Mouse (Mus musculus) heart, embryonic 12.5 days (tissue): ENCODE results near the gene Notch1. TPM values are rescaled to one million over a fixed set of nuclear protein-coding genes. Genes with fewer than 3 reads are reported as not detected.
A peak's percentile ranks its signal among the peaks of the same experiment; 100 is the strongest.

Experiments used
- ATAC-seq: fragments of 200-750 bp; cut with Nextera tagmentation; 2 replicates; pipeline ENCODE4 v1.8.0; 2017; ENCODE audit warnings: moderate TSS enrichment, moderate library complexity; ENCODE audit not compliant: insufficient number of reproducible peaks, low FRiP score
- H3K27ac ChIP-seq: fragments of 300-500 bp; sonication (generic); 2 replicates; pipeline ENCODE4 v1.5.1; 2016; ENCODE audit warnings: mild to moderate bottlenecking, moderate library complexity; ENCODE audit not compliant: poor library complexity, severe bottlenecking
- H3K27me3 ChIP-seq: fragments of 300-500 bp; sonication (generic); replicated peaks from 2 replicates; pipeline ENCODE4 v1.6.1; 2016; ENCODE audit warnings: mild to moderate bottlenecking, moderate library complexity
- H3K36me3 ChIP-seq: fragments of 300-500 bp; sonication (generic); 2 replicates; pipeline ENCODE4 v1.6.1; 2016; ENCODE audit warnings: mild to moderate bottlenecking, moderate library complexity
- H3K4me1 ChIP-seq: fragments of 300-500 bp; sonication (generic); replicated peaks from 2 replicates; pipeline ENCODE4 v1.6.1; 2016; ENCODE audit warnings: mild to moderate bottlenecking
- H3K4me2 ChIP-seq: fragments of 300-500 bp; sonication (generic); 2 replicates; pipeline ENCODE4 v1.6.1; 2016; ENCODE audit warnings: mild to moderate bottlenecking, moderate library complexity
- H3K4me3 ChIP-seq: fragments of 300-500 bp; sonication (generic); 2 replicates; pipeline ENCODE4 v1.5.1; 2016; ENCODE audit warnings: mild to moderate bottlenecking
- H3K9ac ChIP-seq: fragments of 300-500 bp; sonication (generic); 2 replicates; pipeline ENCODE4 v1.6.1; 2016; ENCODE audit warnings: mild to moderate bottlenecking, moderate library complexity
- H3K9me3 ChIP-seq: fragments of 300-500 bp; sonication (generic); replicated peaks from 2 replicates; pipeline ENCODE4 v1.6.1; 2016; ENCODE audit warnings: mild to moderate bottlenecking, moderate library complexity
- WGBS: fragments of 180-500 bp; shearing (Covaris S2); methylation state at CpG from one replicate; pipeline ENCODE4 v1.1.7; 2016; 5-methylcytosine and 5-hydroxymethylcytosine counted together
- polyA plus RNA-seq: library from polyadenylated mRNA; unstranded; fragments of >200 nt; fragmentation: Nextera tagmentation; extraction: Ambion mirVana; gene quantifications from 2 replicates; pipeline ENCODE4 v1.2.1, GENCODE M21; 2016

The Notch1 gene
- polyA plus RNA-seq, 1 experiment from 2014 or later = 20.4 TPM

GRCm38 (mm10) chr2:26508661-26509060 is 7.8 kb downstream of the Notch1 start:
- Histone ChIP-seq H3K4me1 (peaks cover 39% of the 10 kb centered on the region), H3K9me3 (no peaks in the 10 kb centered on the region), H3K27ac (peak overlapping the region; percentile 77), H3K4me3 (no peak overlapping the region), H3K9ac (no peak overlapping the region), H3K27me3 (peaks cover 9% of the 10 kb centered on the region), H3K4me2 (no peak overlapping the region), H3K36me3 (no peaks in the 10 kb centered on the region)
- 67% methylated on average over 5 of the region's 5 CpGs for WGBS
- ATAC-seq = no peak

GRCm38 (mm10) chr2:26507961-26508391 is 8.5 kb downstream of the Notch1 start:
- Histone ChIP-seq H3K4me2 (peak overlapping the region; percentile 30), H3K9me3 (no peaks in the 10 kb centered on the region), H3K4me1 (peaks cover 39% of the 10 kb centered on the region), H3K27ac (peak overlapping the region; percentile 77), H3K4me3 (no peak overlapping the region), H3K36me3 (no peaks in the 10 kb centered on the region), H3K27me3 (peaks cover 9% of the 10 kb centered on the region), H3K9ac (no peak overlapping the region; the same call in 1 of the 2 replicates)
- no peak for ATAC-seq
- WGBS = 11% methylated on average over 6 of the region's 6 CpGs

- peak overlapping the region; percentile 30 for H3K4me2 ChIP-seq
- H3K4me3 ChIP-seq = no peak overlapping the region
- H3K27me3 ChIP-seq = peaks cover 9% of the 10 kb centered on the region
- no peaks in the 10 kb centered on the region for H3K36me3 ChIP-seq
- peak overlapping the region; percentile 77 for H3K27ac ChIP-seq
- no peak for ATAC-seq
- WGBS = 14% methylated on average over 7 of the region's 7 CpGs
- H3K4me1 ChIP-seq = peaks cover 40% of the 10 kb centered on the region
- no peaks in the 10 kb centered on the region for H3K9me3 ChIP-seq
- no peak overlapping the region for H3K9ac ChIP-seq
Measured at GRCm38 (mm10) chr2:26507481-26507886, 9.0 kb downstream of the Notch1 start.

GRCm38 (mm10) chr2:26506746-26507280 is 9.7 kb downstream of the Notch1 start:
- no peak overlapping the region for H3K4me2 ChIP-seq
- no peak for ATAC-seq
- H3K27ac ChIP-seq = peak overlapping the region; percentile 77
- no peaks in the 10 kb centered on the region for H3K36me3 ChIP-seq
- H3K9me3 ChIP-seq = no peaks in the 10 kb centered on the region
- H3K9ac ChIP-seq = no peak overlapping the region
- H3K4me3 ChIP-seq = no peak overlapping the region
- peaks cover 42% of the 10 kb centered on the region for H3K4me1 ChIP-seq
- peaks cover 13% of the 10 kb centered on the region for H3K27me3 ChIP-seq
- 80% methylated on average over 3 of the region's 3 CpGs for WGBS

- Histone ChIP-seq H3K9ac (no peak overlapping the region), H3K9me3 (no peaks in the 10 kb centered on the region), H3K4me2 (peak overlapping the region; percentile 69), H3K27me3 (peaks cover 19% of the 10 kb centered on the region), H3K4me3 (no peak overlapping the region), H3K4me1 (peaks cover 52% of the 10 kb centered on the region), H3K27ac (no peak overlapping the region), H3K36me3 (no peaks in the 10 kb centered on the region)
- no peak for ATAC-seq
- WGBS = 67% methylated on average over 9 of the region's 9 CpGs
Measured at GRCm38 (mm10) chr2:26504772-26505480, 11.5 kb downstream of the Notch1 start.

- Histone ChIP-seq H3K27ac (peak overlapping the region; percentile 61), H3K4me3 (peak overlapping the region; percentile 57), H3K9ac (peak overlapping the region; percentile 74), H3K9me3 (no peaks in the 10 kb centered on the region), H3K4me2 (peak overlapping the region; percentile 69), H3K27me3 (peaks cover 19% of the 10 kb centered on the region), H3K36me3 (no peaks in the 10 kb centered on the region), H3K4me1 (peaks cover 59% of the 10 kb centered on the region)
- 2% methylated on average over 58 of the region's 59 CpGs for WGBS
- ATAC-seq = peak; percentile 85
Measured at GRCm38 (mm10) chr2:26503661-26504575, 12.5 kb downstream of the Notch1 start.

- ATAC-seq = no peak
- peaks cover 19% of the 10 kb centered on the region for H3K27me3 ChIP-seq
- peak overlapping the region; percentile 52 for H3K27ac ChIP-seq
- WGBS = under 1% methylated on average over 57 of the region's 57 CpGs
- peak overlapping the region; percentile 69 for H3K4me2 ChIP-seq
- peak overlapping the region; percentile 57 for H3K4me3 ChIP-seq
- peak overlapping the region; percentile 74 for H3K9ac ChIP-seq
- no peaks in the 10 kb centered on the region for H3K36me3 ChIP-seq
- peaks cover 59% of the 10 kb centered on the region for H3K4me1 ChIP-seq
- no peaks in the 10 kb centered on the region for H3K9me3 ChIP-seq
Measured at GRCm38 (mm10) chr2:26502863-26503631, 13.4 kb downstream of the Notch1 start.

- peak overlapping the region; percentile 52 for H3K27ac ChIP-seq
- no peak for ATAC-seq
- peaks cover 19% of the 10 kb centered on the region for H3K27me3 ChIP-seq
- H3K9ac ChIP-seq = peak overlapping the region; percentile 74
- peak overlapping the region; percentile 69 for H3K4me2 ChIP-seq
- H3K4me1 ChIP-seq = peaks cover 60% of the 10 kb centered on the region
- under 1% methylated on average over 33 of the region's 33 CpGs for WGBS
- no peaks in the 10 kb centered on the region for H3K36me3 ChIP-seq
- H3K4me3 ChIP-seq = peak overlapping the region; percentile 57
- H3K9me3 ChIP-seq = no peaks in the 10 kb centered on the region
Measured at GRCm38 (mm10) chr2:26502299-26502862, 14.1 kb downstream of the Notch1 start.

- H3K27me3 ChIP-seq = peaks cover 19% of the 10 kb centered on the region
- H3K36me3 ChIP-seq = no peaks in the 10 kb centered on the region
- peak overlapping the region; percentile 57 for H3K4me3 ChIP-seq
- peak overlapping the region; percentile 69 for H3K4me2 ChIP-seq
- no peaks in the 10 kb centered on the region for H3K9me3 ChIP-seq
- peak overlapping the region; percentile 74 for H3K9ac ChIP-seq
- peaks cover 60% of the 10 kb centered on the region for H3K4me1 ChIP-seq
- peak overlapping the region; percentile 52 for H3K27ac ChIP-seq
- no peak for ATAC-seq
- 11% methylated on average over 15 of the region's 15 CpGs for WGBS
Measured at GRCm38 (mm10) chr2:26501651-26502141, 14.8 kb downstream of the Notch1 start.
